Mouse (Mus musculus): ENCODE data around the gene Cdh10. TPM values are rescaled to one million over a fixed set of nuclear protein-coding genes. Genes with fewer than 3 reads are reported as not detected.

The Cdh10 gene
- polyA plus RNA-seq, 1 experiment, result 0.07 TPM

DNA sequence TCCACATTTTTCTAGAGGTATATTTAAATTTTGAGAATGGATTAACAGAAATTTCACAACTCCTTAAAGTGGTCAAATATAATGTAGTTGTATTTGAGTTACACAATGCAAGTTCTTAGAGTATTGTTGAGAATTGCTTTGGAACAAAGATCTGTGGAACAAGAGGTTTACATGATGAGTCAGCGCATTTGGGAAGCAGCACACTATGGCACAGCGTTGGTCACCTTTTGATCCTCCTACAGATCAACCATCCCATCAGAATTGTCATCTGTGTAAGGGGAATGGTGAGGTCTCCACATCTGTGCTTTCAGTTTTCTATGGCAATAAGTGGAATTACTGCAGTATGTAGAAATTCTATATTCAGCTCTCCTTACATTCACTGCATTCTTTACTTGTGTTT lies 108.2 kb downstream of the Cdh10 start:
- WGBS, result 83% methylated on average over 2 of the region's 2 CpGs
- DNase-seq (ENCODE audit: low read depth, low spot score), result no peak

DNA sequence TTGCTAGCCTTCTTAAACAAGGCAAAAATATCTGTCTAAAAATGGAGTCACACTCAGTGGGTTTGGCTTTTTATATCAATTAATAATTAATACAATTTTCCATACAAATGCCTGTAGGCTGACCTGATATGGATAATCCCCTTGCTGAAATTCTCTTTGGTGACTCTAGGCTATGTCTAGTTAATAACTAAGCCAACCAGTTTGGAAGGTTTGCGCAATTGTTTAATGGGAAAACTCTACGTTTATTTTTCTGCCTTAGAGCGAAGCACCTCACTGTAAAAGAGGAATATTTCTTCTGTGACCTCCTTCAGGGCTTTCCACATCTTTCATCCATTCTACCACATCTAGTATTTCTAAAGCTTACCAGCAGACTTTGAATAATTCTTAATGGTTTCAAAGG lies 133.5 kb downstream of the Cdh10 start:
- whole genome bisulfite sequencing, result 66% methylated on average over 3 of the region's 3 CpGs

DNA sequence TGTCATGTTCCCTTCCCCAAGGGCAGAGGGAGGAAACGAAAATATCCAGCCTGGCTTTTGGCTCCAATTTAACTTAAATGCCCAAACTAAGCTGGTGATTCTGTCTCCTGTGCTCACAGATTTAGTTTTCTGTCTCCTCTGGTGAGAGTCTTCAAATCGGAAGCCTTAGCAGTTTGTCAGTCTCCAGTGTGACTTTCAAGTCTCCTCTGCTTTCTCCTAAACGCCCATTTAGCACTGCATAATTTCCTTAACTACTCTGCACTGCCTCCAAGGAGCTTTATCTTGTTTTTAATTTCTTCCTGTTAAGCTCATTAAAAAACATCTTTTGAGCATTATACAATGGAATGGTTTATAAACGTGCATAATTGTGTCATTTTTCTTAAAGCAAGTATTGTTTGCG lies 156.3 kb downstream of the Cdh10 start:
- whole genome bisulfite sequencing, result 51% methylated on average over 5 of the region's 5 CpGs
- DNase-seq (ENCODE audit: low read depth, low spot score), result no peak

More for the DNA sequence above, 133.5 kb downstream of the Cdh10 start:
- DNase-seq (ENCODE audit: low read depth, low spot score), result no peak

DNA sequence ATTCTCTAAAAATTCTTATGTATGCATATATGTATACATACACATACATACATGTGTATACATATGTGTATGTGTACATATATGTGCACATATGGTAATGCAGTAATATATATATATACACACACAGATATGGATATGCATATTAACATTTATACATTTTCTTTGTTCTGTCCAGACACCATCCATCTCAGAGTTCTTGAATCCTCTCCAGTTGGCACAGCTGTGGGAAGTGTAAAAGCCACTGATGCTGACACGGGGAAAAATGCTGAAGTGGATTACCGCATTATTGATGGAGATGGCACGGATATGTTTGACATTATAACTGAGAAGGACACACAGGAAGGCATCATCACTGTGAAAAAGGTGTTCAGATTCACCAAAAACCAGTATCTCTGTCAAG lies 166.1 kb downstream of the Cdh10 start:
- DNase-seq (ENCODE audit: low read depth, low spot score), result no peak
- WGBS, result 88% methylated on average over 3 of the region's 3 CpGs

DNA sequence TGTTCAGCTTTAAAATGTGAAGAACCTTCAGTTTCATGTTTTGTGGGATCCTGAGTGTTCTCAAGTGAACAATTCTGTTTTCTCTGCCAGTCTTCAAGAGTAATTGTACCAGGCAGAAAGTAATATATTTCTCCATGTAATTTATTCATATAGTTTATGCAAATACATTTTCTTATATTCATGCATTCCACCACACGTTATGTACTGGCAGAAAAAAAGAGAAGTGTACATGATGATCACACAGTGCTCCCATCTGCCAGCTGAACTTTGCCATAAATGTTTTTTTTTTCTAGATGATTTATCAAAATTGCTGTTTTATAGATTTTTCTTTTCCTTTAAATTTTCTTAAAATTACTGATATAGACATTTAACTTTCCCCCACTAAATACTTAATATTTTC lies 168.9 kb downstream of the Cdh10 start:
- DNase-seq (ENCODE audit: low read depth, low spot score), result no peak
- 73% methylated on average over 1 of the region's 1 CpGs for WGBS

DNA sequence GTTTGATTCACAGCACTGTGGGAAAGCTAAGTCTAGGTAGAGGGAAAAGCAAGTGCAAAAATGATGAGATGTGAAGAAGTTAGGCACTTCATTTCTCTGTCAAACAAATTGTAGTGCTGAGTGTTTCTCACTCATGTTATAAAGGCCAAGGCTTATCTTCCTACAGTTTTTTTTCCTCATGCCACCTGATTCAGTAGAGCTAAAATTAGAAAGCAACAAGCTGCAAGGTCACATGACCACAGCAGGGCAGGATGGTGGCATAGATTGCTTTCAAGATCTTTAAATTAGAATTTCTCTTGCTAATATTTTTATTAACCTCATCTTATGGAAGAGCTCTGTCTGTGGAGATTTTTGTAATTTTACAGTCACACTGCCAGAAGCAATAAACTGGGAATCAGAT lies 174.8 kb downstream of the Cdh10 start:
- DNase-seq (ENCODE audit: low read depth, low spot score), result no peak

DNA sequence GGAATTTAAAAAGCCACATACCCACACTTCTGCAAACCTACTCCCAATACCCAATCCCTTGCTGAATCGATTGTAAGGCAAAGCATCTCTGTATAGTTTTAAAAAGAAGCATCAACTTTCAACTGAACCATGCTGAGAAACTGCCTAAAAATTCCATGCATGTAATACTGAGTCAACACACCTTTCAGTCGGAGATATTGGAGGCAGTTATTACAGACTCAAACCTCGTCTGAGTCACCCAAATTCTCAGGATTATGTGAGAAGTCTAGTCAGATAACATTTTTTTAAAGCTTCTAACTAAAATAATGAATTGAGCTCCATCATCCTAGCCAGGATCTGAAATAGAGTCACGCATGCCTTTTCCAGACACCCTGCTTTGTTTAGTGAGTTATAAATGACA lies 175.5 kb downstream of the Cdh10 start:
- DNase-seq (ENCODE audit: low read depth, low spot score), result no peak
- WGBS, result 63% methylated on average over 4 of the region's 4 CpGs

DNA sequence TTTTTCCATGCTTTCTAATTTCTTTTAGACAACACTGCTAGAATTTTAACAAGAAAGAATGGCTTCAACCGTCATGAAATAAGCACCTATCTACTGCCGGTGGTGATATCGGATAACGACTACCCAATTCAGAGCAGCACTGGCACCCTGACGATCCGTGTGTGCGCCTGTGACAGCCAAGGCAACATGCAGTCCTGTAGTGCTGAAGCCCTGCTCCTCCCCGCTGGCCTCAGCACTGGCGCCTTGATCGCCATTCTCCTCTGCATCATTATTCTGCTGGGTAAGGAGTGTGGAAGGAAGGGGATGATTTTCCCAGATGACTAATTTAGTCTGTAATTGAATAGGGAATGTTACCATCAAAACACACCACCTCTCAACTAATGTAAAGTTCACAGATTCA lies 192.1 kb downstream of the Cdh10 start:
- WGBS, result 89% methylated on average over 10 of the region's 10 CpGs
- DNase-seq (ENCODE audit: low read depth, low spot score), result no peak

DNA sequence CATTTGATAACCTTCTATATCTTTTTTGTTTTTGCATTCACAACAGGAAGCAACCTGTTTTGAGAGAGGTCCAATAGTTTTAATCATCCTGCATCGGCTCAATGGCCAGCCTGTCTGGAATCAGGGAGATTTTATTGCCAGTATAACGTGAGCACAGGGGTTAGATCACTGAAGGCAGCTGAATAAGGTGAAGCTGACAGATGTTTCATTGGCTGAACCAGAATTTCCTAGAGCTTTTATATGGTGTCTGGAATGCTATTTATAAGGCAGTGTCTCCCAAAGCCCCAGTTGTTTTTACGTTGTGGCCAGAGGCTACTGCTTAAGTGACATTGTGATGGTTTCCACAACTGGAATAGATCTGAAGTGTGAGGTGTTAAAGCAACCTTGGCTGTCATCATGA lies 214.2 kb downstream of the Cdh10 start:
- no peak for DNase-seq (ENCODE audit: low read depth, low spot score)
- 36% methylated on average over 3 of the region's 3 CpGs for WGBS

DNA sequence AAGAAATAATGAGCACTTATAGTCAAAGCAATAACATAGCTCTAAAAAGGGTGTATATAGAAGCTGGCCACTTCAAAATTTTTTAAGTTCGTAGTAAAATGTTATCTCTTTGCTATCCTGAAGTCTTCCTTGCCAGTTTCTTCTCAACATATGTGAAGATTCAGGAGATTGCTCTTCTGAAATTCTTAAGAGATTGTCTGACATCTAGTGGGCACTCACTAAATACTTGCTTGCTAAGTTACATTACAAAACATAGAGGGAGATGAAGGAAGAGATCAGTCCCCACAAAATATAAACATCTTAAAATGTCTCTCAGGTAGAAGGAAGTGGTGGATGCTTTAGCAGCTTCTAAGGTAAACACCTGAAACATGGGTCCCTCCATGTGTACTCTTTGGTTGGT lies 221.3 kb downstream of the Cdh10 start:
- WGBS, result 65% methylated on average over 1 of the region's 1 CpGs
- no peak for DNase-seq (ENCODE audit: low read depth, low spot score)
